Mouse (Mus musculus) midbrain, embryonic 14.5 days (tissue): ENCODE measurements at regions not wholly inside any gene's neighbourhood (a gene's known extent, or its start where the extent isn't known, plus 50 kb on each side); places are given as distances from the start of the nearest gene placed in this dataset.

Source experiments
- ATAC-seq: fragments of 200-750 bp; cut with Nextera tagmentation; 2 replicates; pipeline ENCODE4 v1.8.0; 2017; ENCODE audit warnings: moderate number of reproducible peaks, moderate library complexity; ENCODE audit not compliant: low FRiP score, low TSS enrichment
- DNase-seq: peaks from one replicate; pipeline ENCODE4 v3.0.0-alpha.2; 2015
- H3K27ac ChIP-seq: fragments of 300-500 bp; sonication (generic); replicated peaks from 2 replicates; pipeline ENCODE4 v1.5.1; 2014; ENCODE audit warnings: mild to moderate bottlenecking, low read depth, low read length, moderate library complexity
- H3K27me3 ChIP-seq: fragments of 300-500 bp; sonication (generic); 2 replicates; pipeline ENCODE4 v1.6.1; 2014; ENCODE audit warnings: low read length, control low read depth, mixed read lengths; ENCODE audit not compliant: control insufficient read depth, insufficient read depth
- H3K36me3 ChIP-seq: fragments of 300-500 bp; sonication (generic); 2 replicates; pipeline ENCODE4 v1.6.1; 2014; ENCODE audit warnings: low read length, control low read depth; ENCODE audit not compliant: control insufficient read depth, insufficient read depth
- H3K4me1 ChIP-seq: fragments of 300-500 bp; sonication (generic); 2 replicates; pipeline ENCODE4 v1.6.1; 2014; ENCODE audit warnings: mild to moderate bottlenecking, antibody characterized with exemption, low read length, control low read depth; ENCODE audit not compliant: control insufficient read depth, insufficient read depth
- H3K4me2 ChIP-seq: fragments of 300-500 bp; sonication (generic); 2 replicates; pipeline ENCODE4 v1.6.1; 2014; ENCODE audit warnings: mild to moderate bottlenecking, low read length, moderate library complexity
- H3K4me3 ChIP-seq: fragments of 300-500 bp; sonication (generic); replicated peaks from 2 replicates; pipeline ENCODE4 v1.5.1; 2014; ENCODE audit warnings: low read depth, low read length
- H3K9ac ChIP-seq: fragments of 300-500 bp; sonication (generic); replicated peaks from 2 replicates; pipeline ENCODE4 v1.6.1; 2014; ENCODE audit warnings: mild to moderate bottlenecking, low read length, moderate library complexity
- H3K9me3 ChIP-seq: fragments of 300-500 bp; sonication (generic); 2 replicates; pipeline ENCODE4 v1.6.1; 2016; ENCODE audit warnings: low read length, control low read depth, mixed read lengths; ENCODE audit not compliant: control insufficient read depth
- WGBS: fragments of 180-500 bp; shearing (Covaris S2); extraction: QIAGEN DNeasy Blood & Tissue Kit; methylation state at CpG from one replicate; pipeline ENCODE4 v1.1.7; 2014; 5-methylcytosine and 5-hydroxymethylcytosine counted together

DNA sequence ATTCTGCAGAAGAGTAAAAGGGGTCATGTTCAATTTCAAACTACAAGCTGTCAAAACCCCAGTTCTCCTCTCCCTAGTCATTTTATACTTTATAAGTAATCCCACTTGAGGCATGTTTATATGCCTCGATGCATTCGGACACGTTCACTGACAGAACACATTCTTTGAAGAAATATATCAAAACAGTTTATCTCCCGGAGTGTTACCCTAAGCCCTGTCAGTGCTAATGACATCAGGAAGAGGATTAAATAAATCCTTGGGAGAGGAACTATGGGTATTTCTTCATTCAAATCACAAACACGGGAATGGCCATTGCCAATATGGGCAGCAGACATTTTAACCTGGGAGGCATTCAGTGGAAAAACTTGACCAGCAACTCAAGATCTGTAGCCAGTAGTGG, 1208.1 kb upstream of the Adgrl2 start:
- H3K4me1 ChIP-seq = no peaks in the 10 kb centered on the region
- no peaks in the 10 kb centered on the region for H3K36me3 ChIP-seq
- peak; percentile 12 for DNase-seq
- no peak overlapping the region for H3K4me3 ChIP-seq
- 33% methylated on average over 5 of the region's 5 CpGs for WGBS
- ATAC-seq = no peak
- no peaks in the 10 kb centered on the region for H3K9me3 ChIP-seq
- H3K27me3 ChIP-seq = no peaks in the 10 kb centered on the region
- no peak overlapping the region for H3K4me2 ChIP-seq
- H3K27ac ChIP-seq = no peak overlapping the region
- no peak overlapping the region for H3K9ac ChIP-seq

DNA sequence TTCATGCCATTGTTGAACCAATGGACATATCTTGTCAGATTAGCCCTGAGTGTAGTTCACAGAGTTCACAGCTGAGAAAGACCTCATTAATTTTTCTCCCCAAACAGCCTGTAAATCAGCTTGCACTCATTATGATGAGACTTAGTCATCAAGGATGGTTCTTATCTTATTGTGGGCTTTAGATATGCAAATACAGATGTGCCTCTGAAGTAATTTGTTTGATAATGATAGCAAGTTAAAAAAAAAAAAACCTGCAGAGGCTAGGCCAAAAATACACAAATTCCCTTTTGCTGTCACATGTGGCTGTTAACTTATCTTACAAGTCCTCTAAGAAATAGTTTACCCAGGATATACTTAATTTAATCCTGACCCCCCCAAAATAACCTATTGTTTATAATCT, 1215.5 kb upstream of the Adgrl2 start:
- Histone ChIP-seq H3K27ac (no peak overlapping the region), H3K4me2 (no peak overlapping the region), H3K9ac (no peak overlapping the region), H3K27me3 (no peaks in the 10 kb centered on the region), H3K36me3 (no peaks in the 10 kb centered on the region), H3K9me3 (no peaks in the 10 kb centered on the region), H3K4me1 (no peaks in the 10 kb centered on the region), H3K4me3 (no peak overlapping the region)
- ATAC-seq = no peak
- no peak for DNase-seq

DNA sequence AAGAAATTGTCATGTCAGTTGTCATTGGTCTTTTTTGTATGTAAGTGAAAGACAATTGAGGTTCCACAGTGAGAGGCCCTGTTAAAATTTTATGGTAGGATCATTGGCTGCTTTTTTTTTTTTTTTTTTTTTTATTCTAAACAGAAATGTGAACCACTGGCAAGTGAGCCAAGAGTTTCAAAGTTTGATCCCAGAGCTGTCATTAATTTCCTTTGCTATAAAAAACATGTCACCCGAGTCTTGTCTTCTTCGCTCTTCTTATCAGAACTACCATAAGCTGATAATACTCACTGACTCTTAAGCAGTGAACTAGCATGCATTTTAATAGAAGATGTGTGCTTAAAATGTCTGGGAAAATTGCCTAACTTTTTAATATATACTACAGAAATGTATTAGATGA, 1204.4 kb upstream of the Adgrl4 start:
- H3K9me3 ChIP-seq = no peaks in the 10 kb centered on the region
- DNase-seq = no peak

DNA sequence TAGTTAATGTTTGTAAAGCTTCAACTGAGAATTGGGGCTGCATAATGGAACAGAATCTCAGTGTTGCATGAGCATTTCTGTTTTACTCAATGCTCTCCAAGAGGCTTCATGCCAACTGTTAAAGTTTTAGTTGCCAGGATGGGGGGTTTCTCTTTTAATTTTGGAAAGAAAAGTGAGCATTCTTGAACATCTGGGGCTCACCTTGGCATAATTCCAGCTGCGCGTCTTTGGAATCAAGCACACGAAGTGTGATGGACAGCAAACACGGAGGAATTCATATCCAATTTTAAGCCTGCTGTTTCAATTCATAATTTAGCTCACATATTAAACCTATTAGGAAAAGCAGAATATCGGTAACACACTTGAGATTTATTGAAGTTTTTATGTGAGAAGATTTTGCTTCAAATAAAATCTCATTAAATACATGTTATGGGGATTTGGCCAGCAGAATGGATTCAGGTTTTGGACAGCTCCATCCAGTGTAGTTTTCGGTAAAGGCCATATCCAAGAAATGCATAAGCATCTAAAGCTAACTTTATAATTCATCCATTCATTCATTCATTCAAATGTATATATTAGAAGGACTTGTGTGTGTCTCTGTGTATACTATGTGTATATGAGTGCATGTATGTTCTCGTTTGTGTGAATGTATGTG, 1200.6 kb upstream of the Adgrl4 start:
- no peaks in the 10 kb centered on the region for H3K4me1 ChIP-seq
- H3K4me2 ChIP-seq = no peak overlapping the region
- no peak overlapping the region for H3K27ac ChIP-seq
- H3K9me3 ChIP-seq = no peaks in the 10 kb centered on the region
- H3K27me3 ChIP-seq = no peaks in the 10 kb centered on the region
- H3K36me3 ChIP-seq = no peaks in the 10 kb centered on the region
- WGBS = 80% methylated on average over 7 of the region's 7 CpGs
- ATAC-seq (no peak), DNase-seq (peak; percentile 24)
- no peak overlapping the region for H3K9ac ChIP-seq
- H3K4me3 ChIP-seq = no peak overlapping the region

More for the DNA sequence above, 1204.4 kb upstream of the Adgrl4 start:
- WGBS = 89% methylated on average over 2 of the region's 2 CpGs
- Histone ChIP-seq H3K4me2 (no peak overlapping the region), H3K4me3 (no peak overlapping the region), H3K27ac (no peak overlapping the region), H3K36me3 (no peaks in the 10 kb centered on the region), H3K27me3 (no peaks in the 10 kb centered on the region), H3K4me1 (no peaks in the 10 kb centered on the region), H3K9ac (no peak overlapping the region)
- ATAC-seq = no peak

DNA sequence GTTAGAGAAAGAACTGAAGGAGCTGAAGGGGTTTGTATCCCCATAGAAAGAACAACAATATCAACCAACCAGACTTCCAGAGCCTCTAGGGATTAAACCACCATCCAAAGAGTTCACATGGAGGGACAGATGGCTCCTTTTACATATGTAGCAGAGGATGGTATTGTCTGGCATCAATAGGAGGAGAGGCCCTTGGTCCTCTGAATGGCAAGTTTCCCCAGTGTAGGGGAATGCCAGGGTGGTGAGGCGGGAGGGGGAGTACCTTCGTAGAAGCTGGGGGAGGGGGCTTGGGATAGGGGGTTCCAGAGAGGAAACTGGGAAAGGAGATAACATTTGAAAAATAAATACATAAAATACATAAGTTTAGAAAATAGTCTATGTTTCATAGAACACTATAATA, 1162.6 kb upstream of the Adgrl4 start:
- Histone ChIP-seq H3K4me3 (no peak overlapping the region), H3K9ac (no peak overlapping the region), H3K4me2 (no peak overlapping the region), H3K27ac (no peak overlapping the region), H3K27me3 (no peaks in the 10 kb centered on the region), H3K36me3 (no peaks in the 10 kb centered on the region), H3K9me3 (no peaks in the 10 kb centered on the region), H3K4me1 (no peaks in the 10 kb centered on the region)
- DNase-seq (no peak), ATAC-seq (no peak)
- WGBS = 73% methylated on average over 2 of the region's 2 CpGs

DNA sequence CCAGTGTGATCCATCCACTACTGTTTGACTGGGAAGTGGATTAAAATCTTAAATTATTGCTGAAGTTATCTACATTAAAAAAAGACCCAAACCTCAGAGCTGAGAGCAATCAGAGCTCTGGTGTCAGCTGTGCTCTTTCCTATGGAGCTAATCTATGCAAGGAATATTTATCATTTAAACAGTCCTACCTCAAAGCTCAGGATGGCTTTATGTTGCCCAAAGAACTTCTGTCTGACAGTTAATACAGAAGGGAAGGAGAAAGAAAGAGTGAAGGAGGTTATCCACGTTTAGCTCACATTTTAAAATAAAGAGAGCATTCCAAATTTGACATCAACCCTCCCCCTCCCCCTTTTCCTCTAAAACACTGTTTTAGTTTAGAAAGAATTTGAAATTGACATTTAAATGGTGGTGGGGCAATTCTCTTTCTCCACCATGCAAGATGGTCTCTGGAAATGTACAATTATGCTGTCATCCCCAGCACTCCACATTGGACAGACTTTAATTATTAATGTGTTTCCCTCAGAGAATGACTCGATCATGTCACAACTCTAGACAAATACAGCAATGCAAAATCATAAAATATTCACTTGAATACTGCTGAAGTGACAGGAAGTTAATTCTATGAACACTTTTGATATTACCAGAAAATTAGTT, 1141.5 kb upstream of the Adgrl4 start:
- H3K4me1 ChIP-seq = no peaks in the 10 kb centered on the region
- H3K9me3 ChIP-seq = no peaks in the 10 kb centered on the region
- DNase-seq (peak; percentile 29), ATAC-seq (no peak)
- H3K27ac ChIP-seq = no peak overlapping the region
- H3K4me3 ChIP-seq = no peak overlapping the region
- no peaks in the 10 kb centered on the region for H3K36me3 ChIP-seq
- no peak overlapping the region for H3K9ac ChIP-seq
- 45% methylated on average over 2 of the region's 2 CpGs for WGBS
- no peak overlapping the region for H3K4me2 ChIP-seq
- H3K27me3 ChIP-seq = no peaks in the 10 kb centered on the region

DNA sequence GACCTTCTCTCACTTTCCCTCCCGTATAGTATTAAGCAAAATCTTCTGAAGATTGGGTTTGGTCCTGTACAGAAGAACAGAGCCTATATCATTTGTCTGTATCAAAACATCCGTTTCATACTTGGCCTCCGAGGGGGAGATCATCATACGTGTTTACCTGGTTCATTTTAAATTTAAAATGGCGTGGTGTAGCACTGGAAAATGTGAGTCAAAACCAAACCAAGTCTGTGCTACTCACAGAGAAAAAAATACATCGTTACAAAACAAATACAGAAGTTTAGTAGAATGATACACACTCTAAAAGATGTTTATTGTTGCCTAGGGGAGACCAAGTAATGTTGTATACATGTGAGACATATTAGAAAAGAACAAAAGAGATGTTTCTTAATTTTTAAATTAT, 1108.9 kb upstream of the Adgrl4 start:
- WGBS = 92% methylated on average over 6 of the region's 6 CpGs
- ATAC-seq (no peak), DNase-seq (no peak)
- Histone ChIP-seq H3K9ac (no peak overlapping the region), H3K36me3 (no peaks in the 10 kb centered on the region), H3K4me1 (no peaks in the 10 kb centered on the region), H3K27me3 (no peaks in the 10 kb centered on the region), H3K9me3 (no peaks in the 10 kb centered on the region), H3K4me2 (no peak overlapping the region), H3K4me3 (no peak overlapping the region), H3K27ac (no peak overlapping the region)

DNA sequence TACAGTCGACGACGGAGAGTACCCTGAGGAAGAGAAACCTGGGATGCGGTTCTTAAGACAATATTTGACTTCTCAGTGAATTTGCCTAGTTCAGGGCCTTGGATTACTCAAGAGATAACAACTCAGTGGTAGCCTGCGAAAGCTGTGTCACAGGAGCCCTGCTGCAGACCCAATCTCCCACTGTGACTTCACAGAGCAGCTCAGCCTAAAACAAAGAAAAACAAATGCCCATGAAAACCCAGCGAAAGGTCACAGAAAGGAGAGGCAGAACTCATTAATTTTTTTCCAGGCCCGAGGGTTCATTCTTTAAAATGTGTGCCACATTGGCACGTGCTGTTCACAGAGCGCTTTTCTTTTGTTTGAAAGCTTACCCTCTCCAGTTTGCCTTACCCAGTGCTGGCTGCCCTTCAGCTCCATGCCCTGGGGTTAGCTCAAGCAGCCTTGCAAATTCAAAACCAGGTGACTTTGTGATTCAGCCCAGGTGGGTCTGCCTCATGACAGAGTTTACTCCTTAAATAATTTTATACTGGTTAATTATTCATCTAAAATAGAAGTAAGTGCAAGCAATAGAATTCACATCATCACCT, 1085.5 kb upstream of the Adgrl4 start:
- no peaks in the 10 kb centered on the region for H3K9me3 ChIP-seq
- no peak overlapping the region for H3K4me3 ChIP-seq
- H3K36me3 ChIP-seq = no peaks in the 10 kb centered on the region
- H3K27ac ChIP-seq = no peak overlapping the region
- no peaks in the 10 kb centered on the region for H3K27me3 ChIP-seq
- WGBS = 23% methylated on average over 9 of the region's 9 CpGs
- no peak overlapping the region for H3K9ac ChIP-seq
- H3K4me2 ChIP-seq = no peak overlapping the region
- peak; percentile 34 for DNase-seq
- H3K4me1 ChIP-seq = peaks cover 3% of the 10 kb centered on the region; the same call in 1 of the 2 replicates
- ATAC-seq = 0 out of 2 replicates have a peak, but pooled peaks have one; percentile 46

DNA sequence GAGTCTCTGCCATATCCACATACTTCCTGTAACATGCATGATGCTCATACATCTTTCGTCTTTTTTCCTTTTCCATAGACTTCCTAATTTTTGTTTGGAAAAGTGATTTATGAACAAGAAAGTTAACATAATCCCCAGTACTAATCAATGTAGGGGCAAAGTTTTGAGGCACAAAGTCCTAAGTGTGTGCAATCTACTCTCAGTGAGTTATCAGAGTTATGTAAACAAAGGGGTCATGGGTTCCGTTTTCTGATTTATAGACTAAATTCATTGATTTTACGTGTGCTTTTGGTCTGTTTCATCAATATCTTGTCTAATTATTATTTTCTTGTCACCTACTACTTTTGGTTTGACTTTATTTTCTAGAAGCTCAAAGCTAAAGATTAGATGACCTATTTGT, 1071.9 kb upstream of the Adgrl4 start:
- ATAC-seq (no peak), DNase-seq (no peak)
- no peaks in the 10 kb centered on the region for H3K4me1 ChIP-seq
- no peaks in the 10 kb centered on the region for H3K9me3 ChIP-seq
- H3K27ac ChIP-seq = no peak overlapping the region
- H3K4me2 ChIP-seq = no peak overlapping the region
- no peaks in the 10 kb centered on the region for H3K27me3 ChIP-seq
- H3K4me3 ChIP-seq = no peak overlapping the region
- H3K9ac ChIP-seq = no peak overlapping the region
- H3K36me3 ChIP-seq = no peaks in the 10 kb centered on the region
- 90% methylated on average over 3 of the region's 3 CpGs for WGBS
